Mouse (Mus musculus): ENCODE measurements around the gene Lgi4.
A peak's percentile ranks its signal among the peaks of the same experiment; 100 is the strongest.

Gene Lgi4

DNA sequence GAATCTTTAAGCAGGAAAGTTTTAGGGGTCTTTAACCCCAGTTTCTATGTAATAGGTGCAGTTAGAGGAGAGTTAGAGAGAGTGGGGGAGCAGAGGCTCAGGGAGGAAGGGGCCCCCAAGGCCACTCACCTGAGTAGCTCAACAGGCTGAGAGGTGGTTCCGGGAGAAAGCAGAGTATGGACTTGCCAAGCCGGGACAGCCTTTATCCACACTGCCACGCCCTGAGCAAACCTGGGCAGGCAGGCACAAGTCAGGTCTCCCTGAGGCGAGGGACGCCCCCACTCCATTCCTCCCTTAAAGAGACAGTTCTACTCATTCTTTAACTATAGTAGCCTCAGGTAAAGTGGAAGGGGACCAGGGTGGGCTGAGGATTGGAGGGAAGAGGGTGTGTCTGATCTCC is 17.4 kb downstream of the Lgi4 start, which contains the start of gene Fxyd3:
Fxyd3 (minus strand) TSS at position 213 of the 400 bp plus-strand sequence.
- DNase-seq (ENCODE audit: low read depth, low spot score), result no peak

DNA sequence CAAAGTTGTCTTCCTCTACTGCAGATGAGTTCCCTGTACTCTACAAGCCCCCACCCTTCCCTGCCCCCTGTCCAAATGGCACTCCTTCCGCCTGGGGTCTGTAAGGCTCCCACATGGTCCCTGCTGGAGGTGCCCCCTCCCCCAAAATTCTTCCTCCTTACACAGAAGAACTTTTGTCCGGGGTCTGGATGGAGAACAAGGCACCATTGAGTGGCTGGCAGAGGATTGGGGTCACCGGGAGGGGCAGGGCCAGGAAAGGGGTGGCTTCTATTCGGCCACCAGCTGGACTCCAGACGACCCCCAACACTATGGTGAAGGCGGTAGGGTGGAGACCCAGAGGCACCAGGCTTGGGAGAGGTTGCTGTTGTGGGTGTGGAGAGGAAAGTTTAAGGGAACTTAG is 18.3 kb downstream of the Lgi4 start:
- peak; percentile 59 for DNase-seq (ENCODE audit: low read depth, low spot score)

- peak; percentile 83 for DNase-seq (ENCODE audit: low read depth, low spot score)
These were observed 18.8 kb downstream of the Lgi4 start for GRCm38 (mm10) chr7:31077885-31078445.

- DNase-seq (ENCODE audit: low read depth, low spot score), result no peak
These were observed 20.5 kb downstream of the Lgi4 start for GRCm38 (mm10) chr7:31079670-31080069.

DNA sequence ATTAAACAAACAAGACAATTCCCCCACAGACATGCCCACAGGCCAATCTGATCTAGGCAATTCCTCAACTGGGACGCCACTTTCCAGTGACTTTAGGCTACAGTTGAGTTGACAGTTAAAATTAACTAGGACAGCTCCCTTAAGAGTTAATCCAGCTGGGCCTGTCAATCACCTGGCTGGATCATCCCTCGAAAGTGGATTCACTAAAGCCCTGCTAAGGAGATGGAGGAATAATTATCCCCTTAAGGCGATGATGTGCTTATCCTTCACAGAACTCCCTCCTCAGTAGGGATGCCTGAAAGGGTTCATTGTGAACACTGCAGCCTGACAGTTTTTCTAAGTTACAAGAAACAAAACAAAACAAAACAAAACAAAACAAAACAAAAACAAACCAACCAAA is 21.5 kb downstream of the Lgi4 start:
- no peak for DNase-seq (ENCODE audit: low read depth, low spot score)

DNA sequence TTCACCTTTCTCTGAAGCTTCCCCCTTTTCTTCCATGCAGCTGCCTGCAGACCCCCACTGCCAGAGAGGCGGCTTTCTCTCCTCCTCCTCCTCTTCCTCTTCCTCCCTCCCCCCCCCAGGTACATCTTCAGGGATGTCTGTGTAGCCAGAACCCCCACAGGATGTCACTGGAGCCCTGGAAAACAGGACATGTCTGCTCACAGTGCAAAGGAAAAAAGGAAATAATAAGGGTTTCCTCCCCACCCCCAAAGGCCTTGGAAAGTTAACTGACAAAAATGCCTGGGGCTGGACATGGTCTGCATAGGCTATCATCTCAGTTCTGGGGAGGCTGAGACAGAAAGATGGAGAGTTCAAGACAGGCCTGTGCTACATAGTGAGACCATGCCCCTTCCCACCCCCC is 22.0 kb downstream of the Lgi4 start:
- no peak for DNase-seq (ENCODE audit: low read depth, low spot score)

DNA sequence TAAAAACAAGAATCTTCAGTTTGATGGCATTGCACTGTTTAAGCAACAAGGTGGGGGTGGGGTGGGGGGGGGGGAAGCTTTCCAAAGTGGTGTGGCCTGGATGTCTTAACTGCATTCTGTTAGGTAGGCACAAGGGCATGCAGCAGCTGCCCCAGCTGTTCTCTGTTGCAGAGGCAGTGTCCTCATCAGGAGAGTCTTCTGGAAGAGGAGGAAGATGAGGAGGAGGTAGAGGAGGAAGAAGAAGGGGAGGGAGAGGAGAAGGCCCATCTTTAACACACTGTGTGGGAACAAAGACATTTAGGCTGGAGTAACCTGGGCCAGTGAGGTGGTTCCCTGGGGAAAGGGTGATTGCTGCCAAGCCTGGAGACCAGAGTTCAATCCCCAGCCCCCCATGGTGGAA is 23.0 kb downstream of the Lgi4 start:
- DNase-seq (ENCODE audit: low read depth, low spot score), result no peak

- peak; percentile 93 for DNase-seq (ENCODE audit: low read depth, low spot score)
These were observed 23.9 kb downstream of the Lgi4 start for GRCm38 (mm10) chr7:31082831-31083588.

GRCm38 (mm10) chr7:31084140-31084539 is 25.0 kb downstream of the Lgi4 start:
- no peak for DNase-seq (ENCODE audit: low read depth, low spot score)

- peak; percentile 88 for DNase-seq (ENCODE audit: low read depth, low spot score)
These were observed 26.0 kb downstream of the Lgi4 start for GRCm38 (mm10) chr7:31085171-31085570.

DNA sequence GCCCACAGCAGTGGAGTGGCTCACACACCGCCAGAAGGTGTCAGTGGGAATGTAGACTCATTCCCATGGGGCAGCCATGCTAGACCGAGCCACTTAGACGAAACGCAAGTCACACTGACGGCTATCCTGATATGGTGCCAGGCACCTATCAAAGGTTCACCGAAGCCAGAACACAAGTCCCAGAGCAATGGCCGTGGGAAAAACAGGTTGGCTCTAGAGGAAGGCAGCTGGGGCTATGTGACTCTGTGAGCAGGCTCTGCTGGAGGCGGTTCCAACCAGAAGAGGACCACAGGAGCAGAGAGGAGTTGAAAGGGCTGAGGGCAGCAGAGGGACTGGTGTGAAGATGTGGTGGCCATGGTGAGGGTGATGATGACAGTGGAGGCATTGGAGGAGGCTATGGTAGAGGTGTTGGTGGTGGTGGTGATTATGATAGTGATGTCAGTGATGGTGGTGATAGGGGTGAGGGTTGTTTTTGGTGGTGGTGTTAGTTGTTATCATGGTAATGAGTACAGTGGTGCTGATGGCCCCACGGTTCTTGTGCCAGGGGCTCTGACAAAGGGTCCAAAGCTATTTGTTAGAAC is 27.1 kb downstream of the Lgi4 start:
- no peak for DNase-seq (ENCODE audit: low read depth, low spot score)

- DNase-seq (ENCODE audit: low read depth, low spot score), result no peak
These were observed 28.1 kb downstream of the Lgi4 start for GRCm38 (mm10) chr7:31087262-31087661.

DNA sequence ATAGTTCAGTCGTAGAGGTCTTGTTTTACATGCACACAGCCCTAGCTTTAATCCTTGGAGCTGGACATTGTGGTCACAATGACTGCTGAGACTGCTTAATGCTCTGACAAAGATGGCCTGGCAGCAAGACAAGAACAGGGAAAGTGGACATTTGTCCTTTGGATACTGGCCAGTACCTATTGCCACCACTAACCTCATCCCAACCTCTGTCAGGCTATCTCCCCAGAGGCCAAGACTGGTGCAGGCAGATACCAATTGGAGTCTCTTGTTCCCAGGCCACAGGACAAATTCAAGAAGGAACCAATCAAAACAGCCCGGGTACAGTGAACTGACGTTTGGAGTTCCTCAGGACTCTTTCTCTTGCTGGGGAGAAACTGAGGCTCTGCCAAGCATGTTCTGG is 29.1 kb downstream of the Lgi4 start:
- DNase-seq (ENCODE audit: low read depth, low spot score), result no peak

- DNase-seq (ENCODE audit: low read depth, low spot score), result no peak
These were observed 30.6 kb downstream of the Lgi4 start for GRCm38 (mm10) chr7:31089721-31090120.

GRCm38 (mm10) chr7:31094774-31095501 is 35.8 kb downstream of the Lgi4 start:
- peak; percentile 45 for DNase-seq (ENCODE audit: low read depth, low spot score)

- no peak for DNase-seq (ENCODE audit: low read depth, low spot score)
These were observed 37.9 kb downstream of the Lgi4 start for GRCm38 (mm10) chr7:31096892-31097564.

- DNase-seq (ENCODE audit: low read depth, low spot score), result peak; percentile 95
These were observed 38.6 kb downstream of the Lgi4 start for GRCm38 (mm10) chr7:31097583-31098248.

DNA sequence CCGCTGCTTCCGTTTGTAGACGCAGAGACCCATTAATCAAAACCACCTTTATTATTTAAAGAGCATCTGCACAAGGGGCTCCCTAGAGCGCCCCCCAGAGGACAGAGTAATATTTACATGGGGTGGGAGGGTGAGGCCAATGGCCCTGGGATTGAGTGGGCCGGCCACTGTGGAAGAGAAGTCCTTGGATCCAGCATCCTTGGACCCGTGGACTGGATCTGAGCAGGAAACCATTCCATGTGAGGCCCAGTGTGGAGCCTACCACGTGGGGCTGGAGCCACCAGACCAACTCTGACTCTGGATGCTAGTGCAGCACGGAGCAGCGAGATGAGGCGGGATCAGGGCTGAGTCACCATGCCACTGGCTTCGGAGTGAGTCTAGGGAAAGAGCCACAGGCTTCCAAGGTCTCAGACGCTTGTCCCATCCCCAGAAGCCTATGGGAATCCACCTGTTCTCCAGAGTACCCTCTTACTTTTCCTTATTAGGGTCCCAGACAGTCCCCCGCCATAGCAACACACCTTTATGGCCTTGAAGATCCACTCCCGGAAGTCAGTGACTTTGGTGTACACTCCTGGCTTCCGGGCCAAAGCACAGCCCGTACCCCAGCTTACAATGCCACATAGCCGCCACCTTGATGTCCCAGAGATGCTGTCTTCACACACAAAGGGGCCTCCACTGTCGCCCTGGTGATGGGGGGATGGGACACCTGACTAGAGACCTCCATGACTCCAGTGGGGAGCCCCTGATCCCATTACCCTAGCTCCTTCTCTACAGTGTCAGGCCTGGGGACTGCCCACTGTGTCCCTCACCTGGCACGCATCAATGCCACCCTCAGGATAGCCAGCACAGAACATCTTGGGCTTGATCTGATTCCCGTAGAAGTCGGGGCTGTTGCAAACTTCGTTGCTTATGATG is 39.8 kb downstream of the Lgi4 start:
- DNase-seq (ENCODE audit: low read depth, low spot score), result no peak

DNA sequence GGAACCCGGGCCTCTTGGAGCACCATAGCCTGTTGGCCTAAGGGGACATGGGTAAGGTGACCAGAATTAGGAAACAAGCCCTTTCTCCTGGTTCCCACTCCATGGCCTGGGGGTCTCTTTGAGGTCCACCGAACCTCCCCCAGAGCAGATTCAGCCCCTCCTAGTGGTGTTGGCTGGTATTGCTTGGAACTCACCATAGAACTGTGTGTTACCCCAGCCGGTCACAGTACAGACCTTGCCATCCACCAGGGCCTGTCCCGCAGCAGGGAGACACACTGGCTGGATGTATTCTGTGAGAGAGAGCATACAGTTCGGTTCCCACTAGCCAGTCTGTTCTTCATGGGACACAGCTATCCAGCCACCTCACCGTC is 40.5 kb downstream of the Lgi4 start:
- no peak for DNase-seq (ENCODE audit: low read depth, low spot score)

DNA sequence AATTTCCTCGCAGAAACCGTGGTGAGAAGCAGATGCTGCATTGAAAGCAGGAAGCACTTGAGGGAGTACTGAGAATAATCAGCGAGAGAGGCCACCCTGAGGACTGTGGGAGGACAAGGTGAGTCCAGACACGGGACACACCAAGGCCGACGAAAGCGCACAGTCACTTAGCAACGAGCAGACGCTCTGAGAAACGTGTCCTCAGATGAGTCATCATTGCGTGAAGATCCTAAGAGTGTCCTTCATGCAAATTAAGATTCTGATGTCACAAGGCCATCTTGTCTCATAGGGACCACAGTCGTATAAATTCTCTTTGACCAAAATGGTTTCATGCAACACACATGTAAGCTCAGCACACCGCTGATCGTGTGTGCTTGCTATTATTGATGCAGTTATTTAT is 41.6 kb downstream of the Lgi4 start:
- peak; percentile 47 for DNase-seq (ENCODE audit: low read depth, low spot score)
